ENCODE assay signal across 14 mouse cellular contexts in the genomic region with DNA sequence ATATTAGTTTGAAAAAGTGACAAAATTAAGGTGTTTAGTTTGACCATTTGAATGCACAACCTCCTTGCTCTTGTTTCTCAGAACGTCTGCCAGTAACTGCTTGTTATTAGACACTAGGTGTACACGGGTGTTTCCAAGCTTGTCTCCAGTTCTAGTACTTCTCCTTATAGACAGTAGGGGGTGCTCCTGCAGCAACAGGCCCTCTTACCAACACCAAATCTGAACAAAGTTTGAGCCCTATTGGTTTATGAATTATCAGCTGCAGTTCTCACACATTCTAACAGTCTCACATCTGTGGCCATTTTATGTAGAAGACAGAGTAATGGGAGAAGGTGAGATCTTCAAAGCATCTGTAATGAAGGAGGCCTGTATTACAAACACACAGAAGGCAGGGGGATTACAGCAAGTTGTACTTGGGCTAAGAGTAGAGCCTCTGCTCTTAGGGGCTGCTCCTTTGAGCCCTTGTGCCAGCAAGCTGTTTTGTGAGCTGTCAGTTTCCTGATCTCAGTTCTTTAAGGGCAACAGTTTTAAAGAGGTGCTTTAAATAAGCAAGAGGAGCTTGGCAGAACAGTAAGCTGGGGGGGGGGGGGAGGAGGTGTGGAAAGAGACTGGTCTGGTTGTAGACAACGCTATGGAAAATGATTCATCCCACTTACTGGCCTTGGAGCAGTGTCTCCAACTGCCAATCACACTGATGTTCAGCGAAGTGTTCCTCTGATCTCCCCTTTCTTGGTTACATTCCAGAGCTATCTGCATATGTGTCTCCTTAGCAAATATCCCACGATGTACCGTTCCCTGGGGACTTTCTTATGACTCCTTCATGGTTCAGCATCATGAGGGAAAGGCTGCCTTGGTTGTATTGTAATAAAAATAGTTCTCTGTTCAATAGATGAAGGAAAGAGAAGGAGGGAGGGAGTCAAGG.
DNase-seq lines count a peak whose midpoint lies in the region; ATAC-seq and TF ChIP-seq lines count a peak whose summit lies in the region.
"Had no signal": no experiment of that assay in that cellular context is flagged by ENCODE, and none has a peak within 500 bp of the region (broad histone marks: within the 10 kb centered on the region; RNA-seq: fewer than 3 reads in every experiment).

No protein-coding gene starts in this region.

- H3K27me3 ChIP-seq in lung, postnatal 0 days (replicated peaks; ENCODE audit: insufficient read depth, low read length): no peaks in the 10 kb centered on the region
- H3K27me3 ChIP-seq: lung, embryonic 15.5 days; midbrain, embryonic 13.5 days; neural tube, embryonic 12.5 days had no signal

- no peak overlapping the region for H3K9ac ChIP-seq in lung, postnatal 0 days (replicated peaks; ENCODE audit: low read depth)
- H3K9ac ChIP-seq: lung, embryonic 15.5 days; midbrain, embryonic 13.5 days; neural tube, embryonic 12.5 days had no signal

- H3K4me3 ChIP-seq in lung, postnatal 0 days (ENCODE audit: low read depth, low read length): no peak overlapping the region
- H3K4me3 ChIP-seq in cortical plate, adult 2 months (ENCODE audit: insufficient read depth, low read length): no peak overlapping the region
- H3K4me3 ChIP-seq: lung, embryonic 15.5 days; midbrain, embryonic 13.5 days; neural tube, embryonic 12.5 days had no signal

- no peaks in the 10 kb centered on the region for H3K9me3 ChIP-seq in lung, postnatal 0 days (ENCODE audit: low read length)
- H3K9me3 ChIP-seq: lung, embryonic 15.5 days; midbrain, embryonic 13.5 days; neural tube, embryonic 12.5 days had no signal

- no peaks in the 10 kb centered on the region for H3K4me1 ChIP-seq in lung, postnatal 0 days (ENCODE audit: insufficient read depth, low read depth, low read length)
- H3K4me1 ChIP-seq in cortical plate, adult 2 months (ENCODE audit: control insufficient read depth, insufficient read depth, low read length): no peaks in the 10 kb centered on the region
- H3K4me1 ChIP-seq: lung, embryonic 15.5 days; midbrain, embryonic 13.5 days; neural tube, embryonic 12.5 days had no signal

- no peak overlapping the region for H3K27ac ChIP-seq in lung, postnatal 0 days (ENCODE audit: low read length)
- H3K27ac ChIP-seq in cortical plate, adult 2 months (ENCODE audit: insufficient read depth, low read length): no peak overlapping the region
- H3K27ac ChIP-seq: lung, embryonic 15.5 days; midbrain, embryonic 13.5 days; neural tube, embryonic 12.5 days had no signal

- WGBS in lung, postnatal 0 days: 34% methylated on average over 6 of the region's 6 CpGs

- H3K36me3 ChIP-seq in lung, postnatal 0 days (ENCODE audit: insufficient read depth, low read length): no peaks in the 10 kb centered on the region
- H3K36me3 ChIP-seq: lung, embryonic 15.5 days; midbrain, embryonic 13.5 days; neural tube, embryonic 12.5 days had no signal

- no peak for DNase-seq in frontal cortex, postnatal 25 days (ENCODE audit: low spot score in 2 of 2)
- DNase-seq in lung, postnatal 0 days (ENCODE audit: low spot score): peak; percentile 13
- no peak for DNase-seq in lung, adult 18-20 months
- DNase-seq in retina, postnatal 1 day: peak; percentile 6
- DNase-seq in lung, postnatal 14 days: no peak
- no peak for DNase-seq in adrenal gland, postnatal 25 days
- DNase-seq: heart, postnatal 10 days; kidney, postnatal 36 days had no signal

- peak; percentile 38 for TF ChIP-seq CTCF in lung, postnatal 0 days (IDR thresholded peaks at IDR 0.05)
- TF ChIP-seq CTCF in cortical plate, adult 2 months (IDR thresholded peaks at IDR 0.05; ENCODE audit: extremely low read depth, insufficient read depth, low read length): 0 out of 2 replicates have a peak, but pooled peaks have one; percentile 7

- TF ChIP-seq EP300 in lung, postnatal 0 days (IDR thresholded peaks at IDR 0.05): no peak

- no peak for TF ChIP-seq POLR2A in cortical plate, adult 2 months (IDR thresholded peaks at IDR 0.05; ENCODE audit: extremely low read depth, insufficient read depth, low read length)

- H3K4me2 ChIP-seq in lung, postnatal 0 days (replicated peaks; ENCODE audit: low read depth, low read length): no peak overlapping the region
- H3K4me2 ChIP-seq: lung, embryonic 15.5 days; midbrain, embryonic 13.5 days; neural tube, embryonic 12.5 days had no signal

- ATAC-seq in frontal cortex, adult (ENCODE audit: low TSS enrichment): peak; percentile 70
- ATAC-seq in lung, postnatal 0 days: no peak
- ATAC-seq: inflammation-experienced regulatory T-cells, adult 6 months; midbrain, embryonic 13.5 days had no signal

Comparison
In these comparisons a context has a peak if more than half of its experiments do, and no peak if none do; other contexts are left out.
1. DNase-seq: peak in lung, postnatal 0 days (single experiment) and retina, postnatal 1 day (single experiment); none in frontal cortex, postnatal 25 days (0 of 2), lung, adult 18-20 months (0 of 2), lung, postnatal 14 days (single experiment) and adrenal gland, postnatal 25 days (single experiment).